Mouse (Mus musculus): Measurements from ENCODE around the gene Pigu.

Gene Pigu

GRCm38 (mm10) chr2:155367635-155368284 lies 10.5 kb upstream of the Pigu start:
- no peak for DNase-seq (ENCODE audit: low spot score)

- no peak for DNase-seq (ENCODE audit: low spot score)
Observed at GRCm38 (mm10) chr2:155357686-155358399, 613 bp upstream of the Pigu start.

- DNase-seq (ENCODE audit: low spot score): no peak
Observed at GRCm38 (mm10) chr2:155354402-155354801, 2.8 kb downstream of the Pigu start.

GRCm38 (mm10) chr2:155346670-155347069 lies 10.6 kb downstream of the Pigu start:
- no peak for DNase-seq (ENCODE audit: low spot score)

- no peak for DNase-seq (ENCODE audit: low spot score)
Observed at GRCm38 (mm10) chr2:155340166-155340565, 17.1 kb downstream of the Pigu start.

GRCm38 (mm10) chr2:155336254-155336653 lies 21.0 kb downstream of the Pigu start:
- DNase-seq (ENCODE audit: low spot score): no peak

- no peak for DNase-seq (ENCODE audit: low spot score)
Observed at GRCm38 (mm10) chr2:155335231-155335630, 22.0 kb downstream of the Pigu start.

- DNase-seq (ENCODE audit: low spot score): no peak
Observed at GRCm38 (mm10) chr2:155333421-155333820, 23.8 kb downstream of the Pigu start.

- no peak for DNase-seq (ENCODE audit: low spot score)
Observed at GRCm38 (mm10) chr2:155331351-155331750, 25.9 kb downstream of the Pigu start.

- no peak for DNase-seq (ENCODE audit: low spot score)
Observed at GRCm38 (mm10) chr2:155330811-155331210, 26.4 kb downstream of the Pigu start.

GRCm38 (mm10) chr2:155329707-155330106 lies 27.5 kb downstream of the Pigu start:
- DNase-seq (ENCODE audit: low spot score): no peak

GRCm38 (mm10) chr2:155328906-155329305 lies 28.3 kb downstream of the Pigu start:
- DNase-seq (ENCODE audit: low spot score): no peak

- no peak for DNase-seq (ENCODE audit: low spot score)
Observed at GRCm38 (mm10) chr2:155327906-155328305, 29.3 kb downstream of the Pigu start.

- no peak for DNase-seq (ENCODE audit: low spot score)
Observed at GRCm38 (mm10) chr2:155326001-155326400, 31.2 kb downstream of the Pigu start.

- peak; percentile 22 for DNase-seq (ENCODE audit: low spot score)
Observed at GRCm38 (mm10) chr2:155320596-155320995, 36.6 kb downstream of the Pigu start.

- DNase-seq (ENCODE audit: low spot score): no peak
Observed at GRCm38 (mm10) chr2:155318618-155319017, 38.6 kb downstream of the Pigu start.

GRCm38 (mm10) chr2:155313671-155314070 lies 43.6 kb downstream of the Pigu start:
- no peak for DNase-seq (ENCODE audit: low spot score)

GRCm38 (mm10) chr2:155308936-155309592 lies 48.2 kb downstream of the Pigu start:
- peak; percentile 48 for DNase-seq (ENCODE audit: low spot score)

GRCm38 (mm10) chr2:155299563-155299962 lies 57.7 kb downstream of the Pigu start:
- DNase-seq (ENCODE audit: low spot score): no peak

GRCm38 (mm10) chr2:155295453-155295852 lies 61.8 kb downstream of the Pigu start:
- no peak for DNase-seq (ENCODE audit: low spot score)

- DNase-seq (ENCODE audit: low spot score): no peak
Observed at GRCm38 (mm10) chr2:155293946-155294345, 63.3 kb downstream of the Pigu start.

GRCm38 (mm10) chr2:155293382-155293781 lies 63.8 kb downstream of the Pigu start:
- no peak for DNase-seq (ENCODE audit: low spot score)

GRCm38 (mm10) chr2:155290066-155290465 lies 67.2 kb downstream of the Pigu start:
- DNase-seq (ENCODE audit: low spot score): no peak

All from ovary, postnatal 14 days (tissue).